Mouse (Mus musculus) midbrain, embryonic 14.5 days (tissue): ENCODE measurements around the gene Adamts7. TPM values are rescaled to one million over a fixed set of nuclear protein-coding genes. Genes with fewer than 3 reads are reported as not detected.

Source experiments
- ATAC-seq: fragments of 200-750 bp; cut with Nextera tagmentation; 2 replicates; pipeline ENCODE4 v1.8.0; 2017; ENCODE audit warnings: moderate number of reproducible peaks, moderate library complexity; ENCODE audit not compliant: low FRiP score, low TSS enrichment
- DNase-seq: peaks from one replicate; pipeline ENCODE4 v3.0.0-alpha.2; 2015
- H3K27ac ChIP-seq: fragments of 300-500 bp; sonication (generic); replicated peaks from 2 replicates; pipeline ENCODE4 v1.5.1; 2014; ENCODE audit warnings: mild to moderate bottlenecking, low read depth, low read length, moderate library complexity
- H3K27me3 ChIP-seq: fragments of 300-500 bp; sonication (generic); 2 replicates; pipeline ENCODE4 v1.6.1; 2014; ENCODE audit warnings: low read length, control low read depth, mixed read lengths; ENCODE audit not compliant: control insufficient read depth, insufficient read depth
- H3K36me3 ChIP-seq: fragments of 300-500 bp; sonication (generic); 2 replicates; pipeline ENCODE4 v1.6.1; 2014; ENCODE audit warnings: low read length, control low read depth; ENCODE audit not compliant: control insufficient read depth, insufficient read depth
- H3K4me1 ChIP-seq: fragments of 300-500 bp; sonication (generic); 2 replicates; pipeline ENCODE4 v1.6.1; 2014; ENCODE audit warnings: mild to moderate bottlenecking, antibody characterized with exemption, low read length, control low read depth; ENCODE audit not compliant: control insufficient read depth, insufficient read depth
- H3K4me2 ChIP-seq: fragments of 300-500 bp; sonication (generic); 2 replicates; pipeline ENCODE4 v1.6.1; 2014; ENCODE audit warnings: mild to moderate bottlenecking, low read length, moderate library complexity
- H3K4me3 ChIP-seq: fragments of 300-500 bp; sonication (generic); replicated peaks from 2 replicates; pipeline ENCODE4 v1.5.1; 2014; ENCODE audit warnings: low read depth, low read length
- H3K9ac ChIP-seq: fragments of 300-500 bp; sonication (generic); replicated peaks from 2 replicates; pipeline ENCODE4 v1.6.1; 2014; ENCODE audit warnings: mild to moderate bottlenecking, low read length, moderate library complexity
- H3K9me3 ChIP-seq: fragments of 300-500 bp; sonication (generic); 2 replicates; pipeline ENCODE4 v1.6.1; 2016; ENCODE audit warnings: low read length, control low read depth, mixed read lengths; ENCODE audit not compliant: control insufficient read depth
- WGBS: fragments of 180-500 bp; shearing (Covaris S2); extraction: QIAGEN DNeasy Blood & Tissue Kit; methylation state at CpG from one replicate; pipeline ENCODE4 v1.1.7; 2014; 5-methylcytosine and 5-hydroxymethylcytosine counted together
- polyA plus RNA-seq: library from polyadenylated mRNA; unstranded; fragments of >200 nt; fragmentation: Nextera tagmentation; extraction: Ambion mirVana; gene quantifications from 2 replicates; pipeline ENCODE4 v1.2.1, GENCODE M21; 2014

The Adamts7 gene
- polyA plus RNA-seq, 1 experiment from 2014 or later = 10.7 TPM

GRCm38 (mm10) chr9:90208655-90209054 is 45.8 kb downstream of the Adamts7 start:
- Histone ChIP-seq H3K27ac (no peak overlapping the region), H3K4me1 (no peaks in the 10 kb centered on the region), H3K9ac (no peak overlapping the region), H3K27me3 (no peaks in the 10 kb centered on the region), H3K4me2 (no peak overlapping the region), H3K36me3 (peaks cover 15% of the 10 kb centered on the region), H3K9me3 (no peaks in the 10 kb centered on the region), H3K4me3 (no peak overlapping the region)
- 90% methylated on average over 6 of the region's 6 CpGs for WGBS
- no peak for ATAC-seq
- DNase-seq = no peak

GRCm38 (mm10) chr9:90213127-90213526 is 50.3 kb downstream of the Adamts7 start:
- no peak overlapping the region for H3K4me2 ChIP-seq
- ATAC-seq = no peak
- no peak overlapping the region for H3K27ac ChIP-seq
- H3K9me3 ChIP-seq = no peaks in the 10 kb centered on the region
- H3K4me3 ChIP-seq = no peak overlapping the region
- no peak overlapping the region for H3K9ac ChIP-seq
- peaks cover 15% of the 10 kb centered on the region for H3K36me3 ChIP-seq
- no peaks in the 10 kb centered on the region for H3K4me1 ChIP-seq
- 89% methylated on average over 3 of the region's 3 CpGs for WGBS
- H3K27me3 ChIP-seq = no peaks in the 10 kb centered on the region
- no peak for DNase-seq

DNA sequence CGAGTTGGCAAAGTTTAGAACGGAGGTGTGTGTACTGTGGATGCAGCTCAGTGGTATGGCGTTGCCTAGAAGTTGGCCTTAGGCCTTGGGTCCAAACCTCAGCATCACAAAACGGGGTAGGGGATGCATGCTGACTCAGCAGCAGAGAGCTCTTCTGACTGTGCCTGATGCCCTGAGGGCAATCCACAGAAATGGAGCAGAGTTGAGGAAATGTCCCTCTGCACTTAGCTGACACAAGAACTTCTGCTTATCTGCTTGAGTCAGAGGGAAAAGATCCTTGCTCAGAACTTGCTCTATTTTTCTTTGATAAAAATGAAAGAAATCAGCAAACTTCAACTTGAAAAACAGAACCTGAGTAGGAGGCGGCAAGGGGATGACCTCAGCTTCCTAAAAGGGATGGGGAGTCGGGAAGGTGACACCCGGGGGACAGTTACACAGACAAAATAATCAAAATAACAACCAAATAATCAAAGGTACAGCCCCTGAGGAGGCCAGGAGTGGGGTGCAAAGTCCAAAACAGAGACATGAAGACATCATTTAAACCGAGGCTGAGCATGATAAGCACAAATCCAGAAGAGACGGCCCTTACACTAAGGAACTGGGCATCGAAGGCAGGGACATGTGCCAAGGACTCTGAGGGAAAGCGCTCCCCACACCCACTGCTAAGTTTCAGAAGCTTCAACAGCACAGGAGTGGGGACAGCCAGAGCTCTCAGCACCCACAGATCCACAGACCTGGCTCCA is 53.6 kb downstream of the Adamts7 start:
- no peak for DNase-seq
- Histone ChIP-seq H3K4me1 (no peaks in the 10 kb centered on the region), H3K4me2 (no peak overlapping the region), H3K9ac (no peak overlapping the region), H3K9me3 (no peaks in the 10 kb centered on the region), H3K27ac (no peak overlapping the region), H3K27me3 (no peaks in the 10 kb centered on the region), H3K36me3 (peaks cover 13% of the 10 kb centered on the region), H3K4me3 (no peak overlapping the region)
- WGBS = 85% methylated on average over 11 of the region's 11 CpGs
- no peak for ATAC-seq

- WGBS = 44% methylated on average over 4 of the region's 4 CpGs
- ATAC-seq = no peak
- H3K9me3 ChIP-seq = no peaks in the 10 kb centered on the region
- H3K9ac ChIP-seq = no peak overlapping the region
- peaks cover 16% of the 10 kb centered on the region for H3K36me3 ChIP-seq
- no peak overlapping the region for H3K27ac ChIP-seq
- H3K4me2 ChIP-seq = no peak overlapping the region
- DNase-seq = no peak
- no peaks in the 10 kb centered on the region for H3K4me1 ChIP-seq
- H3K4me3 ChIP-seq = no peak overlapping the region
- no peaks in the 10 kb centered on the region for H3K27me3 ChIP-seq
Measured at GRCm38 (mm10) chr9:90217501-90217900, 54.6 kb downstream of the Adamts7 start.

DNA sequence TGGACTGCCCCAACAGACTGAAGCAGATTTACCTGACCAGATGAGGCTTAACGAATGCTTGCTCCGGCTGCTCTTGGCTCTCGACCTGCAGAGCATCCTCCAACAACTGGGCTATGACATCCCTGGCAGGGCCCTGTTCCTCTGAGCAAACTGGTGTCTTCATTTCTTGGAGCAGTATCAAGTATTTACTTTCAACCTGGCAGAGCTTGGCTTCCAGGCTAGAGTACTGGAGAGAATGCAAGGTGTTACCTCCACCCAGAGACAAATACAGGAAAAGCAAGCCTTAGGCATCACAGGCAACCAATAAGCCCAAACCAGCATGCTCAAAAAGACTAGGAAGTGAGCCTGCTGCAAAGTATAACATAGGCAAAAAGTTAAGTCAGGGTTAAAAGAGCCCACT is 59.4 kb downstream of the Adamts7 start:
- WGBS = 94% methylated on average over 3 of the region's 3 CpGs
- Histone ChIP-seq H3K27ac (no peak overlapping the region), H3K4me1 (no peaks in the 10 kb centered on the region), H3K9me3 (no peaks in the 10 kb centered on the region), H3K9ac (no peak overlapping the region), H3K4me2 (no peak overlapping the region), H3K36me3 (peaks cover 18% of the 10 kb centered on the region), H3K27me3 (no peaks in the 10 kb centered on the region), H3K4me3 (no peak overlapping the region)
- ATAC-seq (no peak), DNase-seq (no peak)

DNA sequence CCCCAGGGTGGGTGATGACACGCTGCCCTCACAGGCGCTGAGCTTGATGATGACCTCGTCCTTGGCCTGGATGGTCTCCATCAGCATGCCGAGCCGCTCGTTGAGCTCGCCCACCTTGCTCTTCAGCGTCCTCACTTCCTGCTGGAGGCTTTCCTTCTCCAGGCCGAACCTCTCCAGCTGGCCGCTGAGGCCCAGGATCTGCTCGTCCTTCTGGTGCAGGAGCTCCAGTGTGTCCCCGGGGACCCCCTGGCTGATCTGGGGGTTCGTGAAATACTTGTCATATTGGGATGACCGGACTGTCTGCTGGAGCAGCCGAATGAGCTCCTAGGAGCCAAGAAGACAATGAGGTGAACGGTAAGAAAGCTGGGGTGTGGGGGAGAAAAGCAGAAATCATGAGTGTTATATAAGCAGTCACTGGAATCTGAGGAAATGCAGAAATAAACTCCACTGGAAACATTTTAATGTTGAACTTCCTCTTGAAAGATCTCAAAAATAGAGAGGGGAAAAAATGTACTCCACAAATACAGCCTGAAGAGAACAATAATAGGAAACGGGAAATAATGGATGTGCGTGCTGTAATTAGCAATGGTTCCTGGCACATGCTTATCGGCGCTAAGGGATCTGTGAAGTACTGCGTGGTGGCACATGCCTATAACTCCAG is 63.3 kb downstream of the Adamts7 start:
- WGBS = 91% methylated on average over 21 of the region's 21 CpGs
- ATAC-seq (no peak), DNase-seq (no peak)
- no peaks in the 10 kb centered on the region for H3K27me3 ChIP-seq
- peaks cover 12% of the 10 kb centered on the region; the same call in 1 of the 2 replicates for H3K36me3 ChIP-seq
- H3K9ac ChIP-seq = no peak overlapping the region
- no peaks in the 10 kb centered on the region for H3K9me3 ChIP-seq
- no peak overlapping the region for H3K4me2 ChIP-seq
- H3K4me3 ChIP-seq = no peak overlapping the region
- no peaks in the 10 kb centered on the region for H3K4me1 ChIP-seq
- no peak overlapping the region for H3K27ac ChIP-seq

DNA sequence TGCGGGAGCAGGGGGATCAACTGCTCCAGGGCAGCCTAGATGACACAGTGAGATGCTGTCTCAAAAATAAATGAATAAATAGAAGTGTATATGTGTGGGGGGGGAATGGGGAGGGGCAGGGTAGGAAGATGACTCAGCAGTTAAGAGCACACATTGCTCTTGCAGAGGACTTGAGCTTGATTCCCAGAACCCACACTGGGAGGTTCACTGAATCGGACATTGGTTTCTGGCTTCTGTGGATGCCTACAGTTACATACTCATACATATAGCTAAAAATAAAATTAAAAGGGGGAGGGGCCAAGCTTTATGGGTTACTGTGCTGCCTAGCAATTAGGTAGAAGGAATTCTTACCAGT is 63.9 kb downstream of the Adamts7 start:
- Histone ChIP-seq H3K4me1 (no peaks in the 10 kb centered on the region), H3K9me3 (no peaks in the 10 kb centered on the region), H3K36me3 (peaks cover 12% of the 10 kb centered on the region; the same call in 1 of the 2 replicates), H3K4me3 (no peak overlapping the region), H3K27me3 (no peaks in the 10 kb centered on the region), H3K4me2 (no peak overlapping the region), H3K27ac (no peak overlapping the region), H3K9ac (no peak overlapping the region)
- ATAC-seq (no peak), DNase-seq (no peak)
- WGBS = 87% methylated on average over 2 of the region's 2 CpGs

DNA sequence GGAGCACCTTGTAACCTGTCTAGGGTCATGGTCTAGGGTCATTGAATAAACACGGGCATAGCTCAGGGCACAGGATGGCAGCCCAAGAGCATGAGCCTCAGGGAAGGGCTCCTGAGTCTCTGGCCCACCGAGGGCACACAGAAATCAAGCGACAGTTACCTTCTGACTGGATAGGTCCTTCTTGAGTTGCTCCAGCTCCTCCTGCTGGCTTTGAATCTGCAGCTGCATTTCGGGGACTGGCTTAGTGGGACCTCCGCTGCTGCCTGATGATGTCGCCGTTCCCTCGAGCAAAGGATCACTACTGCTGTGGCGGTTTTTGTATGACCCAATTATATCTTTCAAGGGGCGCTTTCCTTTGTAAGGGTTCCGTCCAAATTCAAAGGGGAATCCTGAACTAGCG is 64.3 kb downstream of the Adamts7 start:
- WGBS = 78% methylated on average over 12 of the region's 12 CpGs
- ATAC-seq (no peak), DNase-seq (no peak)
- no peaks in the 10 kb centered on the region for H3K27me3 ChIP-seq
- H3K4me2 ChIP-seq = no peak overlapping the region
- no peak overlapping the region for H3K9ac ChIP-seq
- H3K27ac ChIP-seq = no peak overlapping the region
- peaks cover 10% of the 10 kb centered on the region; the same call in 1 of the 2 replicates for H3K36me3 ChIP-seq
- H3K9me3 ChIP-seq = no peaks in the 10 kb centered on the region
- no peaks in the 10 kb centered on the region for H3K4me1 ChIP-seq
- H3K4me3 ChIP-seq = no peak overlapping the region
